Mouse (Mus musculus): ENCODE measurements around the gene Fmnl2.

Gene Fmnl2

DNA sequence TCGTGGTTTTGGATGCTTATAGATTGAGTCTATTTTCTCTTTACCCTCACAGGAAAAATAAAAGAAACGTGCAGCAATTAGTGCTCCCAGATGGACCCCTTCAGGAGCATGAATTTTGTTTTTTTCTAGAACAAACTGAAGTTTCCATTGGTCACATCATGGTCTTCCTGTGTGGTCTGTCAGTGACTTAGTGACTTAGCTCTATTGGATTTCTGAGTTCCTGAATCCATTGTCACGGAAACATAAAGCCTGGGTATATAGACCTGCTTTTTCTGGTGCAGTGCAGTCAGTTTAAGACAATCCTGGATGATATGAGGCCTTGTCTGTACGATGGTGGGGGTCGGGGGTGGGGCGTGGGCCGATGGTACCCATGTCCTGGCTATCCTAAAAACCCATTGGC, 7.0 kb downstream of the Fmnl2 start:
- no peak for DNase-seq (ENCODE audit: low spot score)

DNA sequence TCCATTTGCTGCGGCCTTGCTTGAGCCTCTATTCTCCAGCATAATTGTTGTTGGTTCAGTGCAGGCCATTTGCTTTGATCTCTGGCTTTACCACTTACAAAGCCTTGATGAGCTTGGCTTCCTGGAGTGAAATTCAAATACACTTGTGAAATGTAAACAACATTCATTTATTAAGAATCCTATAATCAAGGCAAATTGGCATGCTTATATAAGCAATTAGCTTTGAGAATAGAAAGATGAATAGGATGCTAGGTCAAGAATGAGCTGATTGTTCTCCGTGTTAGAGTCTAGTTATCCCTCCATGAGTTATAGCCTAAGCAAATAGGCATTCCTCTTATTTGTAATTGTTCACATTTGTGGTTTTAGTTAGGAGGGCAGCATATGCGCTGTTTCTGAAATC, 8.5 kb downstream of the Fmnl2 start:
- no peak for DNase-seq (ENCODE audit: low spot score)

DNA sequence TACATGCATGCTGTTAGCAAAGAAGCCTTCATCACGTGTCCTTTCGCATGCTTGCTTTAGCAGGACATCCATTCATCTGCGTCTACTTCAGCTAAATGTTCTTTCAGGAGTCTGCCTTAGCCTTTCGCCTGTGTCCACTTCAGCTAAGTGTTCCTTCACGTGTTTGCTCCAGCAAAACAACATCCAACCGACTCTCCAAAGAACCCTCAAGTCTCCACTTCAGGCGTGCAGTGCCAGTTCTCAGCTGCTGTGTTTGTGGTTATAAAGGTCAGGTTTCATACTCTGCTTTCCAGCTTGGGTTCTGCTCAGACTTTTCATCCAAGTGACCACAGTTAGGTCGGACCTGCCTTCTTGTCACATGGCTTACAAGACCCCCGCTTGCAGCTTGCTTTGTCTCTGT, 10.1 kb downstream of the Fmnl2 start:
- peak; percentile 79 for DNase-seq (ENCODE audit: low spot score)

DNA sequence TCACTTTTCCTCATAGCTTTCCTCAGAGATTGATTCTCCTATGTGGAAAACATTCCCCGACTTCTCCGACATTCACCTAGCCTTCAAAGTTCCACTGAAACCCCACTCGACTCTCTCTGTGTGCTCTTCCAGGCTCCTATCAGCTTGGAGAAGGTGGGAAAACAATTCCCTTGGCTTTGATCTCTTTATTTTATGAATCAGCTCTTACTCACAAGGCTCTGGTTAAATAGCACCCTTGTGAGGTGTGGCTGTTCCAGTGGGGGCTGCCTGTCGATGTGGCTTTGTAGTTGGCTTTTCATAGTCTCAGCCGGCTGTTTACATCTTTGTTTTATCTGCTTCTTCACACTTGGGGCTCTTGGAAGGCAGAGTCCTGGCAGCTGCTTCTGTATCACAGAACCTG, 10.5 kb downstream of the Fmnl2 start:
- no peak for DNase-seq (ENCODE audit: low spot score)

DNA sequence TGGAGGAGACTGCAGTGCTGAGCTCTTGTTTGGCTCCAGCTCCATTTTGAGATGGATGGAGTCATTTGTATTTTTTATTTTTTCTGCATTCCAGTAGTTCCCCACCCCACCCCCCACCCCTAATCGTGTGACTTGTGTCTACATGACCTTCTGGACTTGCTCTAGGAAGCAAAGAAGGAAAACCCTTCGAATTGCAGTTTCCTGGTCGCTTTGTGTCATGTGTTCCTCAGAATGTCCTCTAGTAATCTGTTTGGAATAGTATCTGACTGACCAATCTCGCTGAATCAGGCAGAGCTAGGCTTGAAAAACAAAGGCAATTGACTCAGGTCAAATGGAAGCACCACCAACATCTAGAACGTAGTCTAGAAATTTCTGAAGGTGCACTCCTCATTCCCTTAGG, 15.0 kb downstream of the Fmnl2 start:
- DNase-seq (ENCODE audit: low spot score) = no peak

DNA sequence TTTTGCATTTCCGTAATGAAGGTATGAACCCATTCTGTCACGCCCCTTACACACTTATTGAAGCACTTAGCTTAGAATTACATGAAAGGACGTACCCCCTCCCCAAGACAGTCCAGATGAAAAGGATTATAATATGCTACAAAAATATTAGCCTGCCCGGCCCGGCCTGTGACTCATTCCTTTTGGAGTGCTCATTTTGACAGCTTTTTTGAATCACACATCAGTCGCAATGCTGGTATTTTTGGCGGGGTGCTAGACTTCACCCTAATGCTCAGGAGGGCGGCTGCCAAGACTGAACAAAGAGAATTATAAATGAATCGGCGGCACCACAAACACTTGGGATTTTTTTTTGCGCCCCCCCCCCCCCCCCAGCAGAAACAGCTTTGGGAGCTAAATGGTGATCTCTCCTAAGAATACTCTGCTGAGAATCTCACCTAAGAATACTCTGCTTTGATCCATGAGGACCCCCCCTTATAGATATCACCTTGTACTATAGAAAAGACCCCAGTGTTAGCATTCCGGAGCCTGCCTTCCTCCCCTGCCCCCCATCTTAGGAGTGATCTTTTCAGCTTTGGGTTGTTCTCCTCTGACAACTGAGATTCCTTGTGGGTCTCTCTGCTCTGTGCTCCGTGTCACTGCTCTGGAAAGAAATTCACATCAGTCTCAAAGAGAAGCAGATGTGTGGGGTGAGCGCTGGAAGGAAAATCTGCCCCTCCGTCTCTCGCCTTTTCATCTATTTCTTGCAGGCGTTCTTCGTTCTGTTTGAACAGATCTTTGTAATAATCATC, 15.8 kb downstream of the Fmnl2 start:
- DNase-seq (ENCODE audit: low spot score) = no peak

DNA sequence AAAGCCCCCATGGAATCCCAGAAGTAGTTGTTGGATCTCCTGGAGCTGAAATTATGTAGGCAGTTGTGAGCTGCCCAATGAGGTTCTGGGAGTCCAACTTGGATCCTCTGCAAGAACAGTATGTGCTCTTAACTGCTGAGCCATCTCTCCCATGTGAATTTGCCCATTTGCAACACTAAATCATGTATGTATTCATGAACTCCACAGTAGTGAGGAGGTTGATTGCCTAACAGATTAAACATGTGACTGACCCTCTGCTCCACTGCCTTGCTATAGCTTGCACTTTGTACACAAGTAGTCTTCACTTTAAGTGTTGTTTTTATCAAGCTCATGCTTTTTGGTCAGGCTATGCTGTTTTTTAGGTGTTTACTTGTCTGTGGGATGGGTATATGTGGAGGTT, 17.1 kb downstream of the Fmnl2 start:
- no peak for DNase-seq (ENCODE audit: low spot score)

DNA sequence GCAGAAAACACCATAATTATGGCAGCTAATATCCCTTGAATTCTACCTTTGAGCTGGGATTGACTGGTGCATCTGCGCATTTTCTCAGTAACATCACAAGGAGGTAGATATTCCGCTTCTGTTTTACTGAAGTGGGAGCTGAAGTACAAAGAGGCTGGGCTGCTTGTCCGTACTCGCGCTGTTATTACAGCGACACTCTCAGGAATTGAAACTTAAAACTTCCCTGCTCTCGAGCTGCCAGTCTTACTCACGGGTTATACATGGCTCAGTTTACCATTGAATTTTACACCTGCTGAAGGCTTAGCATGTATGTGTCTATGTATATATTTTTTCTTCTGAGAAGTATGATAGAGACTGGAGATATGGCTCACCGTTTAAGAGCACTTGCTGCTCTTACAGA, 18.1 kb downstream of the Fmnl2 start:
- no peak for DNase-seq (ENCODE audit: low spot score)

DNA sequence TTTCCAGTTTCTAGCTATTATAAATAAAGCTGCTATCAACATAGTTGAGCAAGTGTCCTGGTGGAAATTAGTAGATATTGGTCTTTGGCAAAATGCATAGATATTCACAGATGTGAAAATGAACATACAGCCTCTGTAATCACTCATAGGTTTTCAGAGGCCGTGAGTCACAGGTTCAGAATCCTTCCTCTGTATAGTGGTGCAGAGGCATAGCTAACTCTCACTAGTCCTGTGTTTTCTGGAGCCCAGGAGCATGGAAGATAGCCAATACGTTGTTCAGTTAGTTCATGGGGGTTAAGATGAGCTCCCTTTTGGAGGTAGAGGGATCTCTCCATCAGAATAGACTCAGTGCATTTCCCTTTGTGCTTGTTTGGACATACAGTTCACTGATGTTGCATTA, 25.7 kb downstream of the Fmnl2 start:
- no peak for DNase-seq (ENCODE audit: low spot score)

DNA sequence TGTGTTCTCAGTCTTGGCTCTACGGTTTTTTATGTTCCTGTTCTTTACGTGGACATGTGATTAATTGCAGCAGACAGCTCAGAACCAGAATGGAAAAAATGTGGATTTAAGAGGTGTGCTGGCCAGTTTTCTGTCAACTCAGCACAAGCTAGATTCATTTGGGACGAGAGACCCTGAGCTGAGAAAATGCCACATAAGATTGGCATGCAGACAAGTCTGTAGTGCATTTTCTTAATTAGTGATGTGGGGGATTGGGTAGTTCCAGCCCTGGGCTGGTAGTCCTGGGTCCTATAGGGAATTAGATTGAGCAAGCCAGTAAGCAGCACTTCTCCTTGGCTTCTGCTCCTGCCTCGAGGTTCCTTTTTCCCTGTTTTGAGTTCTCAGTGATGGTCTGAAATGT, 26.4 kb downstream of the Fmnl2 start:
- no peak for DNase-seq (ENCODE audit: low spot score)

DNA sequence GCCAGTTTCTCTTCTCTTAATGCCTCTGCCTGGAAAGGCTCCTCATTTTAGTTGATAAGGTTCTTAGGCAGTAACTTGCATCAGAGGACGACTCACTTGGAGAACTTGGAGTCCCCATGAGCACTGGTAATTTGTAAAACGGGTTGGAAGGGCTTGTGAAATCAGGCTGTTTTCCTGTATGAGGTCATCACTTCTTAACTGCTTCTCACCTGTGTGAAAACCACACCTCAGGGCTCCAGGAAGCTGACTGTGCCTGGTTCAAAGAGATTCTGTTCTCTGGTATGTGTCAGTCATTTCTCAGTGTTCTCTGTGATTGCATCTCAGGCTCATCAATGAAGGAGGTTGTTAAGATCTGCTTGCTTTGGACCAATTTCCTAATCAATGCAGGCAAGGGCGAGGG, 27.4 kb downstream of the Fmnl2 start:
- no peak for DNase-seq (ENCODE audit: low spot score)

DNA sequence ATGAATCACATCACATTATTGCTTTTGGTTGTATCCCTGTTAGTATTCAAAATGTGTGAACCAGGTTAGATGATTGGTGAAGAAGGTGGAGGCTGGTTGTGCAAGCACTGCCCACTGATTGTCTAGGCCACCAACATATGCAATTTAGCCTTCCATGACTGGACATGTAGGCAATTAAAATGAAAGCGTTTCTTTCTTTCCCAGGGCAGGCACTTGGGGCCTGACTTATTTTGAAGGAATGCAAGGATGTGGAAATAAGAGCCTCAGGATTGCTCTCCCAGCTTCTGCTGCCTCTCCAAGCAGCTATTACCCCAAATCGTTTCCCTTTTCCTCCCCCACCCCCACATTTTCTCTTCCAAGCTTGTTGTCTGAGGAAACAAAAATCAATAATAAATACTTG, 29.6 kb downstream of the Fmnl2 start:
- no peak for DNase-seq (ENCODE audit: low spot score)

DNA sequence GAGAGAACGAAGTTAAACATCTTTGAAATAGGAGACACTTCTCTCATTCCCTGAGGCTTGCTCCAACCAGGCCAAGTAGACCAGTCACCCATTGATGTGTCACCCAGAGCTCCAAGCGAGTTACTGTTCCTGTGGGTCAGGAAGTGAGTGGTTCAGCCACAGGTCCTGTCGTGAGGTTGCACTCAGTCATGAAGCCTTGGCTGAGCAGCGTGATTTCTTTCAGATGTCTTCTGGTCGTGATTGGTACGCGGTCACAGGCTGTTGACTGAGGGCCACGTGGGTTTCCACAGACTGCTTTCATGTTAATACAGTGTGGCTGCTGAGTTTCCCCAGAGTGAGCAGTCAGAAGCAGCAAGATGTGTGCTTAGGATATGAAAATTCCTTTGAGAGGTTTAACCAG, 33.5 kb downstream of the Fmnl2 start:
- no peak for DNase-seq (ENCODE audit: low spot score)

DNA sequence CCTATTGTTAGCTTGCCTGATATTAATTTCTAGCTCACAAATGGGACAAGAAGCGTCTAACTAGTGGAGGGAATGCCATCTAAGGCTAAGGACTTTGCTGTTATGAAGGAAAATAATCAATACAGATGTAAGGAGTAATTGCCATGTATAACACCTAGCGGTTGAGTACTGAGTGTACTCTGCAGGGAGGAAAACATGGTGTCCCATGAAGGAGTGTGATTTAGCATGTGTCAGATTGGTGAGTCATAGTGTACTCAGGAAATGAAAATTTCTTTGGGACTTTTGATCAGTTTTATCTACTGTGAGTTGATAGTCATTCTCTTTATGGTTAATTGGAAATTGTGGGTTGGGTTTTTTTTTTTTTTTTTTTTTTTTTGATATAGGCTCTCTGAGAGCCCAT, 34.1 kb downstream of the Fmnl2 start:
- DNase-seq (ENCODE audit: low spot score) = no peak

DNA sequence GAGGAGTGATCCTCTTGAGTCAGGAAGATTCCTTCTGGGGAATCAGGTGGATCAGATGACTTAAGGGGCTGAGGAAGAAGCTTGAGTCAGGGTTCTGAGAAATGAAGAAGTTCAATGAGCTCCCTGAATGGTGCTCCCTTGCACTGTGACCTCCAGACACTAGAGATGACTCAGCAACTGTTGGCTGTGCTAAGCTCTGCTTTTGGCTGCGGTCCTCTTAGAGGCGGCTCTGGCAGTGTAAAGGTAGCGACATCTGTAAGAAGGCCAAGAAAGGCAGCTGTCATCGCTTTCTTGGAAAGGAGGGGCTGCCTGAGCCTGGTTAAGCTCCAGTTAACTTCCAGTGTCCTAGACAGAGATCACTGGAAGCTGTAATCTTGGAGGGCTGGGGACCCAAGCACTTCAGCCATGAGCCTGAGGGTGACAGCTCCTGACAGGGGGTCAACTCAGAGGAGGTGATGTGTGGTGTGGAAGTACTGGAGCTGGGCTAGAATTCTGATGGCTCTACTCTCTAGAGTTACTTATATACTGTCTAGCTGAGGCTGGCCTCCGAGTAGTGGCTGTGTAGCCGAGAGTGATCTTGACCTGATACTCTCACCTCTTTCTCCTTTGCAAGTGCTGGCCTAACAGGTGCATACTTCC, 37.4 kb downstream of the Fmnl2 start:
- DNase-seq (ENCODE audit: low spot score) = peak; percentile 42

DNA sequence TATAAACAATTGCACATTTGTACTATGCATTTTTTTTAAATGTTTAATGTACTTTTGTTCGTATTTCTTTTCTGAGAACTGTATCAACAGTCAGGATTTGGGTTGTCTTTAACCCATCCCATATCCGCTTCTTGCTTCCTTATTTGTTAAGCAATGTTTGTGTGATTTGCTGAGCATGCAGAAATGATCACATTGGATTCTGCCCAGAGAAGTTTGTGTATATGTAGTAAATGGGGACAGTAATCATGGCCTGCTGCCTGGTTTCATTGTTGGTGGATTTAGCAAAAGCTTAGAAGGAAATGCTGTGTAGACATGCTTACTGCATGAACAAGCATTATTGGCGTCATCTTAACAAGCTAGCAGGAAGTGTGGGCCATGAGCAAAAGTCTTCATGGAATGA, 39.3 kb downstream of the Fmnl2 start:
- DNase-seq (ENCODE audit: low spot score) = no peak

DNA sequence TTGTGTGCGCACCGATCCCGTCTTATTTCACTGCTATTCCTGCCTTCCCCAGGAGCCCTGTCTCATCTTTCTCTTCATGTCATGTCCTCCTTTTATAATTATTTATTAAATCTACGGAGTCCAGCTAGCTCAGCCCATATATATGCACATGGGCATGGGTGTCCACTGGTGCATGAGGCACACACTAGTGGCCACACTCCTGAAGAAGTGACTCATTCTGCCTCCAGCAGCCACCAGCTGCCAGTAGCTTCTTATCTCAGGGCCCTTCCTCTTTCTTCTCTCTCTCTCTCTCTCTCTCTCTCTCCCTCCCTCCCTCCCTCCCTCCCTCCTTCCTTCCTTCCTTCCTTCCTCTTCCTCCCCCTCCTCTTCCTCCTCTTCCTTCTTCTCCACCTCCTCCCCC, 43.1 kb downstream of the Fmnl2 start:
- no peak for DNase-seq (ENCODE audit: low spot score)

DNA sequence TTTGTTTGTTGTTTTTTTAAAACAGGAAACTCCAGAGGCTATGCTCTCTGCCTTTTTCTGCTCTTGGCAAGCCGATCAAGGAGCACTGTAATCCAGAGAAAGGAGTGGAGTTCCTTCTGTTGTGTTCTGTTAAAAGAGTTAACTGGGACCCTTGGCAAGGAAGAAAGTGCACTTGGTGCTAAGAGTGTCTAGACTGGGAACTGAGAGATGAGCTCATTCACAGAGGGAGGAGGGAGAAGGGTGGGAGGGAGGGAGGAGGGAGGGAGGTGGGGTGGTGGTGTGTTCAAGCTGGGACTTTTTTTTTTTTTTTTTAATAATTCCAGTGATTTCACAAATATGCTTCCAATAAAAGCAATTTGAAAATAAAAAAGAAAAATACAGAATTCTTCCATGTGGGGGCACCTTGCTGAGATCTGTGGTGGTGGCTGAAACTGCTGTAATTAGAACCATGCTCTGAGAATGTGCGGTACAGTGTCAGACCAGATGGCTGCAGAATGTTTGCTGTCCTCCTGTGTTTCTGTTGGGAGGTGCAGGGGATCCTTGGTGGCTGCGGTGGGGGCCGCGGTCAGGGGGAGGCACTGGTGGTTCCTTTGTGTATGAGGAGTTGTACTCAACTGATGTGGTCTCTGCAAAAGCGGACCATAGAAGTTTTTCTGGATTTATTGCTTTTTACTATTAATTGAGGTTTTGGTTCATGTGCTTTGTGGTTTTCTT, 43.8 kb downstream of the Fmnl2 start:
- DNase-seq (ENCODE audit: low spot score) = no peak

DNA sequence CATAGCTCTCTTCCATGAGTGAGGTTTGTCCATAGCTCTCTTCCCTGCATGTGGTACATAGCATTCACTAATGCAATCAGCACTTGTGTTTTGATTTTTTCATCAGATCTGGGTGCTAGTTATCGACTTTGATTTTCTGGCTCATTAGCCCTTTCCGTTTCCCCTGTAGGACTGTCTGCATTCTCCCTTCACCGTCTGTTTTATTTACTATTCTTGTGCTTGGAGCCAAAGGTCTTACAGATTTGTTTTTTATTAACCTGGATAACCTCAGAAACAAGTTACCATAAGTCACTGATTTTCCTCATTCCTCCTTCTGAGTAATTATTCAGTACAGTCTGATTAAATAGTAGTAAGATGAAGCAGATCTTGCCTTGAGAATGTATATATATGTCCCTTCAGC, 44.8 kb downstream of the Fmnl2 start:
- no peak for DNase-seq (ENCODE audit: low spot score)

DNA sequence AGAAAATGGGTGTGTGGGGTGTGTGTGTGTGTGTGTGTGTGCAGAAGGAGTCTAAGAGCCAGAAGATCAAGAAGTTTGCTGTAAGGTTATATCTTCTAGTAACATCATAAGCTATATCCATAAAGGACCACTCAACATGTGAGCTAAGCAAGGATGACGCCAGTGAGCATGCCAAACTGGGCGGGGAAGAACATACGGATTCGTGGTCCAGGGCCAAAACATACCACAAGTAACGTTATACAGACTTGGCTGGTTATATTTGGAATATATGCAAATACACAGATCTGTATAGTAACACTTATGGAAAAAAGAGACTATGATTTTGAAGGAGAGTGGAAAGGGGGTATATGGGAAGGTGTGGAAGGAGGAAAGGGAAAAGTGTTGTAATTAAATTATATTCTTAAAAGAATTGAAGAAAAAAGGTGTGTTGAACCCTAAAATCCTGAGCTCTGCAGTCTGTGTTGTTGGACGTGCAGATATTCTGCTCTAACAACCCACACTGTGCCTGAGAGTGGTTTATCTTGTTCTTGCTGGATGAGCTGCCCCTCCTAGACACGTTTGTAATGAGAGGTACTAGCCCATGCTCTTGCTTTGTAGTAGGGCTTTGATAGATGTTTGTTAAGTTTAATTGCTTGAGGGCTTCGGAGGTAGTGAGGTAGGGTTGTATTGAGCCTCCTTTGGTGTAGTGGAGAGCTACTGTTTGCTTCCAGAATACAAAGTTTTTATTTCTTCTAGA, 45.7 kb downstream of the Fmnl2 start:
- DNase-seq (ENCODE audit: low spot score) = no peak

DNA sequence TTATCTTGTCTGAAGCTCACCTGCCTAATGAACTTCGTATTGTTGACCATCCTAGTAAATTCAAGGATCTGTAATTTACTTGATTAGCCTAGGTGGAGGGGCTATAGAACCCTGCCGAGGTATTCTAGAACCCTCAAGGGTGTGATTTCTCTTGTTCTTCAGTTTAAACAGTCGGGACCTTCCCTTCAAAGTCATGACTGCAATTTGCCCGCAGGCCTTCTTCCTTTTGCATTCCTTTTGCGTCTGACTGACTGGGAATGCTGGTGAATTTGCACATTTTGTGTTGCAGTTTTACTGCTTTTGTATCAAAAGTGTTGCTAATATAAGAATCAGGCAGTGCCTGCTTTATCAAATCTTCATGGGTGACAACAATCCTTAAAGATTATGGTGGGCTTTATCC, 46.9 kb downstream of the Fmnl2 start:
- DNase-seq (ENCODE audit: low spot score) = no peak

DNA sequence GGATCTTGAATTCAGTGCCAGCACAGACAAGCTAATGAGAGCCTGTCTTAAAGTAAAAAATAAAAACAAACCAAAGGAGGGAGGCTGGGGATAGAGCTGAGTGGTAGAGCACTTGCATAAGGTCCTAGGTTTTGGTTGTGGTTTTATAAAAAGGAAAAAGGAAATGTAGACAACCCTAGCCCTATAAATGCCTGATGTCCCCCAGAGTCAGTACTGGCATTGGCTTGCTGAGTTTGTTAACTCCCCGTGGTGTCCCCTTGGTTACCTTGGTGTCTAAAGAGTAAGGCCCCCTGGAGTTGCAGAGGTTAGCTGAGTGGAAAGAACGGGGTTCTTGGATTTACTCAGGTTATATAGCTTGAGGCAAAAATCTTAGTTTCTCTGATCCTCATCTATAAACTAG, 55.7 kb downstream of the Fmnl2 start:
- no peak for DNase-seq (ENCODE audit: low spot score)

DNA sequence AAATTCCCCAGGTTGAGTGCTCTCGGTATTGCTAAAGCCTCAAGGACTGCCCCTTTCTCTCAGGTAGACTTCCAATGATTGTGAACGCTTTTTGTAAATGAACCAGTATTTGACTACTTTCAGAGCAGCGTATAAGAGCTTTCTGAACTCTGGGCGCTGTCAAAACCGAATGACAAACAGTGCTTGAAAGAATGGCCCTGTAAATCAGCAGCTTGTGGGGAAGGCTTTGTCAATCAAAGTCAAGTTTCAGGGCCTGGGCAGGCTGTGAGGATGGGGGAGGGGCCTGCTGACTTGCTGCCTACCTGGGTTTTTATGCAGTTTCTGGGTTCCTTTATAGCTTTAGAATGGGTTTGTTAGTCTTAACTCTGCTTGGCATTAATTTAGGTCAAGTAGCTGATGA, 56.1 kb downstream of the Fmnl2 start:
- DNase-seq (ENCODE audit: low spot score) = no peak
